In genomic region chr1:34189970-34190369, GRCm38 (mm10) we compare ENCODE assay signal across 9 mouse cellular contexts.
A peak's percentile ranks its signal among the peaks of the same experiment; 100 is the strongest.
DNase-seq lines count a peak whose midpoint lies in the region; ATAC-seq lines count a peak whose summit lies in the region.
"Had no signal": no experiment of that assay in that cellular context is flagged by ENCODE, and none has a peak within 500 bp of the region (broad histone marks: within the 10 kb centered on the region; RNA-seq: fewer than 3 reads in every experiment).

No protein-coding gene starts in this region.

- WGBS in liver, embryonic 13.5 days (ENCODE audit: insufficient replicate concordance) = 48% methylated on average over 7 of the region's 7 CpGs

- ATAC-seq in cerebellum, adult (ENCODE audit: insufficient number of reproducible peaks, low FRiP score, low TSS enrichment) = 0 out of 2 replicates have a peak, but pooled peaks have one; percentile 45
- no peak for ATAC-seq in liver, embryonic 13.5 days (ENCODE audit: low read depth)

- H3K27me3 ChIP-seq in liver, embryonic 13.5 days = no peaks in the 10 kb centered on the region
- H3K27me3 ChIP-seq: hindbrain, embryonic 15.5 days had no signal

- no peak overlapping the region for H3K27ac ChIP-seq in liver, embryonic 13.5 days
- H3K27ac ChIP-seq: hindbrain, embryonic 15.5 days had no signal

- intact Hi-C loops in heart, postnatal 36 days (cut with DNase I) = no loop called here

- H3K36me3 ChIP-seq in liver, embryonic 13.5 days = peaks cover 3% of the 10 kb centered on the region; the same call in 1 of the 2 replicates

- no peaks in the 10 kb centered on the region for H3K4me1 ChIP-seq in liver, embryonic 13.5 days (replicated peaks)
- H3K4me1 ChIP-seq: hindbrain, embryonic 15.5 days had no signal

- no peak overlapping the region for H3K9ac ChIP-seq in liver, embryonic 13.5 days
- H3K9ac ChIP-seq: hindbrain, embryonic 15.5 days had no signal

- H3K4me3 ChIP-seq in liver, embryonic 13.5 days (replicated peaks) = no peak overlapping the region
- H3K4me3 ChIP-seq: hindbrain, embryonic 15.5 days had no signal

- DNase-seq in cerebellum, adult 11-12 months = no peak
- peak; percentile 35 to 83 for DNase-seq in spleen, postnatal 4 days (ENCODE audit: low spot score in 2 of 2)
- no peak for DNase-seq in spleen, adult 12 weeks (ENCODE audit: low spot score)
- peak; percentile 67 to 79 for DNase-seq in cerebellum, postnatal 14 days
- peak; percentile 48 to 62 for DNase-seq in heart, postnatal 36 days
- peak; percentile 9 for DNase-seq in liver, embryonic 13.5 days
- peak; percentile 67 for DNase-seq in right cerebral cortex, postnatal 14 days

- no peaks in the 10 kb centered on the region for H3K9me3 ChIP-seq in liver, embryonic 13.5 days (replicated peaks)
- H3K9me3 ChIP-seq: hindbrain, embryonic 15.5 days had no signal

- H3K4me2 ChIP-seq in liver, embryonic 13.5 days = no peak overlapping the region
- H3K4me2 ChIP-seq: hindbrain, embryonic 15.5 days had no signal

Comparison
In these comparisons a context has a peak if more than half of its experiments do, and no peak if none do; other contexts are left out.
1. DNase-seq: peak in spleen, postnatal 4 days (2 of 2), cerebellum, postnatal 14 days (2 of 2), heart, postnatal 36 days (2 of 2), liver, embryonic 13.5 days (single experiment) and right cerebral cortex, postnatal 14 days (single experiment); none in cerebellum, adult 11-12 months (single experiment) and spleen, adult 12 weeks (single experiment).